Mouse (Mus musculus): ENCODE data around the gene Esr1.
"Not testable (repeated sequence)": the region's sequence is repeated elsewhere in the genome, so short reads cannot be mapped to it uniquely, and the experiment has no call there.

Esr1 gene

GRCm38 (mm10) chr10:4683711-4684265 is 72.4 kb downstream of the Esr1 start:
- CTCF ChIA-PET = interaction anchor here (0.5 kb wide), 1 partner anchor 26 kb away, joined by 3 read pairs; no protein-coding TSS in a partner anchor

GRCm38 (mm10) chr10:4694336-4694865 is 83.0 kb downstream of the Esr1 start:
- CTCF ChIA-PET = no interaction called here

- CTCF ChIA-PET = interaction anchor here (0.7 kb wide), 1 partner anchor 26 kb away, joined by 3 read pairs; no protein-coding TSS in a partner anchor
These were observed 98.5 kb downstream of the Esr1 start for GRCm38 (mm10) chr10:4709915-4710314.

DNA sequence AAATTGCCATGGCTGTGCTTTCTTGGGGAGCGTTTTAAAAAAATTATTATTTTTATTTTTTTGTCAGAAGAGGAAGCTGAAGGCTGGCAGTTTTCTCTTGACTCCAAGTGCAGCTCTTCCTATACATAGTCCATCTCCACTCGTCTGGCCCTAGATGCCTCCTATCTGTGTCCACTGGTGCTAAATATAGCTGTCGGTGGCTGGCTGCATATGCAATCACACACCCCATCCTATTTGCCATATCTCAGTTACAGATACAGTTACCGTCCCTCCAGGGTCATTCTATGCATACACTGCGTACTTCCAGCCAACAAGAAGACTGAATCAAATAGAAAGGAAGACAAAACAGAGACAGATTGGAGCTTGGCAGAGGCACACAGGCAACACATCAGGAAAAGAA is 100.0 kb downstream of the Esr1 start:
- CTCF ChIA-PET = no interaction called here

DNA sequence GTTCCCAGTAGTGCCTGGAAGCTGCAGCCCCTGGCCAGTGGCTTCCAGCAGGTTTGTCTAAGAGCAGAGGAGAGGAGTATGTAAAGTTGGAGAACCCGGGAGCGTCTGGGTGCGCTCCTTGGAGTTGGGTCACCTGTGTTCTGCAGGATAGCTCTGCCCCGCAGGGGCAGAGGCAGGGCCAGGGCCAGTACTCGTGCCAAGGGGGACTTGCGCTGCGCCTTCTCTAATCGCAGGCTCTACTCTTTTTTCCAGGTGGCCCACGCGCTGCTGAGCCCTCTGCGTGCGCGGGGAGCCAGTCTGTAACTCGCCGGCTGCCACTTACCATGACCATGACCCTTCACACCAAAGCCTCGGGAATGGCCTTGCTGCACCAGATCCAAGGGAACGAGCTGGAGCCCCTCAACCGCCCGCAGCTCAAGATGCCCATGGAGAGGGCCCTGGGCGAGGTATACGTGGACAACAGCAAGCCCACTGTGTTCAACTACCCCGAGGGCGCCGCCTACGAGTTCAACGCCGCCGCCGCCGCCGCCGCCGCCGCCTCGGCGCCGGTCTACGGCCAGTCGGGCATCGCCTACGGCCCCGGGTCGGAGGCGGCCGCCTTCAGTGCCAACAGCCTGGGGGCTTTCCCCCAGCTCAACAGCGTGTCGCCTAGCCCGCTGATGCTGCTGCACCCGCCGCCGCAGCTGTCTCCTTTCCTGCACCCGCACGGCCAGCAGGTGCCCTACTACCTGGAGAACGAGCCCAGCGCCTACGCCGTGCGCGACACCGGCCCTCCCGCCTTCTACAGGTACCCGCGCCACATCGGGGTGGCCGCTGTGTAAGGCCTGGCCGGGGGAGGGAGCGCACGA is 100.9 kb downstream of the Esr1 start:
- CTCF ChIA-PET = no interaction called here

- CTCF ChIA-PET = no interaction called here
These were observed 102.0 kb downstream of the Esr1 start for GRCm38 (mm10) chr10:4713398-4713797.

- CTCF ChIA-PET = interaction anchor here (0.6 kb wide), 1 partner anchor 256 kb away, joined by 9 read pairs; no protein-coding TSS in a partner anchor
These were observed 113.5 kb downstream of the Esr1 start for GRCm38 (mm10) chr10:4724851-4725250.

GRCm38 (mm10) chr10:4726141-4726540 is 114.7 kb downstream of the Esr1 start:
- CTCF ChIA-PET = interaction anchor here (0.6 kb wide), 1 partner anchor 8 kb away, joined by 3 read pairs; no protein-coding TSS in a partner anchor

GRCm38 (mm10) chr10:4732328-4732727 is 120.9 kb downstream of the Esr1 start:
- CTCF ChIA-PET = no interaction called here

- CTCF ChIA-PET = no interaction called here
These were observed 122.6 kb downstream of the Esr1 start for GRCm38 (mm10) chr10:4733987-4734386.

GRCm38 (mm10) chr10:4734942-4735341 is 123.5 kb downstream of the Esr1 start:
- CTCF ChIA-PET = interaction anchor here (0.6 kb wide), 1 partner anchor 9 kb away, joined by 3 read pairs; no protein-coding TSS in a partner anchor

DNA sequence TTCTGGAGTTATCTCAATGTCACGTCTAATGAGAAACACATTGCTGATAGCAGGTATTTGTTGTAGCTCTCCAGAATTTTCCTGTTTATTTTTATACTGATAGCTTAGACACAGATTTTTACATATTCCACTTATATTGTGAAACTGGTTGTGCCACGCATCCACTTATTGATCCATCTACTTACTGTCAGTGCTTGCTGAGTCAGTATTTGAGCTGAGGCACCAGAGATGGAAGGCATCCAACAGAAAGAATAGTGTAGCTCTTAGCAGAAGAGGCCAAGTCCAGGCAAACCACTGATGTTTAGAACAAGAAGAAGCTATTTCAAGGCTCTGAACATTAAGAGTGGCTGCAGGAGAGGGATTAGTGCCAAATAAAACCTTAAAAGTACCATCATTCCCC is 126.9 kb downstream of the Esr1 start:
- CTCF ChIA-PET = no interaction called here

- CTCF ChIA-PET = not testable (repeated sequence)
These were observed 139.7 kb downstream of the Esr1 start for GRCm38 (mm10) chr10:4751091-4751490.

GRCm38 (mm10) chr10:4752977-4753376 is 141.6 kb downstream of the Esr1 start:
- CTCF ChIA-PET = no interaction called here

DNA sequence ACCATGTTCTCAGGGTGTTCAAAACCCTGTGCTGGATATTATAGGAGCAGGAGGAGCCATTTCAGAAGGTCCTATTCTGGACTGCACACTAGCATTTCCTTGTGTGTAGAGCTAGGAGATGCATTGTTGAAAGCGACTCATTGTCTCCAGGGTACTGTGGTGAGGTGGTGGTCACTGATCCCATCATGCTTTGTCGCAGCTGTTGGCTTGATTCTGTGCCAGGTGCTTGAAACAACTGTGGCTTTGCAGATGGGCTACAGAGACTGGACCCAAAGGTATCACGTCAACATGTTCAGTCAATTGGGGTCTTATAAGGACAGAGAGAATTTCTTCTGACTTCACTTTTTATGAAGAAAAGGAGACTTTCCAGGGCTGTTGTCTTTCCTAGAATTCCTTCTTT is 164.1 kb downstream of the Esr1 start:
- CTCF ChIA-PET = no interaction called here

DNA sequence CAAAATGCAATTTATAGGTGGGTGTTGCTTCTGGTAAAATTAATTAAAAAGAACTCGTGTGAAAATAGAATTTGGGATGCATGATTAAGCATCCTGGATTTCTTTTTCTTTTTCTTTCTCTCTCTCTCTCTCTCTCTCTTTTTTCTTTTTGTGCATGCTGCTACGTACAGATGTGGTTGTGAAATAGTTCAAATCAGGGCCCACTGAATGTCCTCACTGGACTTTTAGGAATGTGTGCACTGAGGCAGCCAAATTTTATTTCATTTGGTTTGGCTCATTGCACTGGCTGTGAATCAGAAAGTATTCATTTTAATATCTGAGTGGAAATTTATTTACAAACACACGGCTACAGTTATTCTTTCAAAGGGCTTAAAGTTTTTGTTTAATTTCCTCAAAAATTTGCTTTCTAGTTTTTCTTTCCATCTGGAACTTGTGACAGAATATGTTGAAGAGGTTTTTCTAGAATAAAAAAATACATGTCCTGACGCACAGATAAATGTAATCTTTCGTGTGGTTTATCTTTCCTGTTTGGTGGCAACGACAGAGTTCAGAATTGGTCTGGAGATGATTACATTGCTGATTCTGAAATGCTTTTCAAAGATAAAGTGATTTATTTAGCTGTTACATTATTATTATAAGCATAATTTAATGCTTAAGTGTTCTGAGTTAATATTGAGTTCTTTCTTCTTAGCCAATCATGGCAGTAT is 164.8 kb downstream of the Esr1 start:
- CTCF ChIA-PET = no interaction called here

GRCm38 (mm10) chr10:4776714-4777090 is 165.3 kb downstream of the Esr1 start:
- CTCF ChIA-PET = interaction anchor here (0.6 kb wide), 1 partner anchor 437 kb away, joined by 4 read pairs; no protein-coding TSS in a partner anchor

DNA sequence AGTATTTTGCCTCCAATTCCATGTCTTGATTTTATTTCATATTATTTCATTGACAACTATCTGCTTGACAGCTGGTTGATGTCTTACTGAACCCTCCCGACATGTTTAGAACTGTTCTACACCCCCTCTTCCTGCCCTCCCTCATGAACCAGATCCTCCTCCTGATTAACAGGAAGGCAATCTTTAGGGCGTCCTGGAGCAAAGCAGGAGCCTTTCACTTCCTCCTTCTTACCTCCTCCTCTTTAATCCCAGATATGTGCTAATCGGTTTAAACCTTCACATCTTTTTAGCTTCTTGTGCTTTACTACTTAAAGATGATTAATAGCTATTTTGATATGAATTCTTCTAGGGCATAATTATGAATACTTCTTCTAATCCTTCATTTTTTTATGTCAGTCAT is 166.6 kb downstream of the Esr1 start:
- CTCF ChIA-PET = interaction anchor here (0.6 kb wide), 1 partner anchor 570 kb away, joined by 3 read pairs; no protein-coding TSS in a partner anchor

DNA sequence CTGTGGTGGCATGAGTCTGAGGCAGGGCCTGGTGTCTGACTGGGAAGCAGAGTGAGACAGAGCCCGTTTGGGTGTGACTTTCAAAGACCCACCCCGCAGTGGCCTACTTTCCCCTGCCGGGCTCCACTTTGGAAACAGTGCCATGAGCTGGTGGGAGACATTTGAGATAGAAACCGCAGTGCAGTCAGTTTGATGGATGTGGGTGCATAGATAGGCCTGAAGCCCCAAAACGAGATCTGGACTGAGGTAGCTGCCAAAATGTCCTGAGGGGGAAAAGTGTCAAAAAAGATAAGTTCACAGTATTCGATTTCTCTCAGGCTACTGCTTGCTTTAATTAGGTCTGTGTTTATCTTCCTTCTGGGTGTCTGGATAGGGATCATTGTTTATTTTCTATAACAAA is 169.5 kb downstream of the Esr1 start:
- CTCF ChIA-PET = no interaction called here

- CTCF ChIA-PET = interaction anchor here (0.7 kb wide), 2 partner anchors 70 to 79 kb away, joined by 3 to 6 read pairs; no protein-coding TSS in a partner anchor
These were observed 175.7 kb downstream of the Esr1 start for GRCm38 (mm10) chr10:4787003-4787628.

DNA sequence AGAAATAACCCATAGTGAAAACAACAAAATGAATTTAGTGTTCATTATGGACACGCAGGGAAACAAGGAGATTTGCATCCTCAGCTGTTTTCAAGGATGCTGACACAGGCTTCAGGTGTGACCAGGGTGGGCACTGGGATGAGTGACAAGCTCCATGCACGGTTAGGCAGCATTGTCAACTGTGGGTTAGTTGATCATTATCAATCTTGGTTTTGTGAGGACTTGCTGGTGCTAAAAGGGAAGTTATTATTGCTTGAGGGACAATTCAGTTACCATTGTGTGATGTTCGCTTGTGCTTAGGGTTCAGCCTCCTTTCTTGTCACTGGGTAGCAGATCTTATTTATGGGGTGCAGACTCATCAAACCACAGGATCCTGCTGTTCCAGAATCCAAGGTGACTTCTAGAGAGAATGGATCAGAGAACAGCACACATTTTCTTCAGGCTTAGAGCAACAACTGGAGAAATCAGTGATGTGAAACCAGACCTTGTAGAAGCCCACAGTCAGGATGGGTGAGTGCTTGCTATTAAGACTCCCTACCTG is 186.9 kb downstream of the Esr1 start:
- CTCF ChIA-PET = no interaction called here
